Mouse (Mus musculus): ENCODE measurements around the gene Nudt9. TPM values are rescaled to one million over a fixed set of nuclear protein-coding genes. Genes with fewer than 3 reads are reported as not detected.

Nudt9 gene
- polyA plus RNA-seq, 1 experiment, result 45.7 TPM

DNA sequence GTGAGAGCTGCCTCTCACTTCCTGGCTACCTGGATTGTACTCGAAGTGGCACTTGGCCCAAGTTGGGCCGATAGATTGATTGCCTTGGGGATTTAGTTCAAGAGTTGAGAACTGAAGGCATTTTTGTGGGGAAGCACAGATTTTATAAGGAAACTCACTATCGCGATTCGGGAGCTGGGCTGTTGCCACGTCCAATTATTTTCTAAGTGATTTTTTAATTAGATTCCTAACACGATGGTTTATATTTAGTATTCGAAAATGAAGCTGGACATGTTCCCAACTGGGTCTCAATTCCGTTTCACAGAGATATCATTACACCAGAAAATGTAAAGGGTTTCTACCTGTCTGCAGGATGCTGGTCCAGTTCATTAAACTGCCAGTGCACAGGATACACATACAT is 39.3 kb downstream of the Nudt9 start:
- TF ChIP-seq CTCF (IDR thresholded peaks at IDR 0.05; ENCODE audit: borderline replicate concordance, extremely low read depth, insufficient read depth, insufficient read length) (no peak), POLR2A (IDR thresholded peaks at IDR 0.05; ENCODE audit: borderline replicate concordance, extremely low read depth, insufficient read depth, insufficient read length, poor library complexity, severe bottlenecking) (no peak)
- DNase-seq (ENCODE audit: low read depth), result no peak

DNA sequence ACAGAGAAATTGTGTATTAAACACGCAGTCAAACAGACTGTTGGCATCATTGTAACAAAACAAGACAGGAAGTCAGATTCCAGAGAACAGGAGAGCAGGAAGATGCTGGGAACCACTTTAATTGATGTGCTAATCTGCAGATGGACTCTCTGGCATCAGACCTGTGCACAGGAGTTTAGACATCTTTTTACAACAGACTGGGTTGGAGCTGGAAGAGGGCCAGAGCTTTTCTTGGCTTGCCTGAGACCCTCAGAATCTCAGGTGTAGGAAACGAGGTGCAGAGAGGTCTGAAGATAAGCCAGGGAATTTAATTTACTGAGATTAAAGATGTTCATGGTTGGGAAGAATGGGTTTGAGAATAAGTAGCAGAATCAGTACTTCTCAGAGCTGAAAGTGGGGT is 43.6 kb downstream of the Nudt9 start:
- DNase-seq (ENCODE audit: low read depth), result peak; percentile 14
- TF ChIP-seq POLR2A (IDR thresholded peaks at IDR 0.05; ENCODE audit: borderline replicate concordance, extremely low read depth, insufficient read depth, insufficient read length, poor library complexity, severe bottlenecking) (no peak), CTCF (IDR thresholded peaks at IDR 0.05; ENCODE audit: borderline replicate concordance, extremely low read depth, insufficient read depth, insufficient read length) (no peak)

DNA sequence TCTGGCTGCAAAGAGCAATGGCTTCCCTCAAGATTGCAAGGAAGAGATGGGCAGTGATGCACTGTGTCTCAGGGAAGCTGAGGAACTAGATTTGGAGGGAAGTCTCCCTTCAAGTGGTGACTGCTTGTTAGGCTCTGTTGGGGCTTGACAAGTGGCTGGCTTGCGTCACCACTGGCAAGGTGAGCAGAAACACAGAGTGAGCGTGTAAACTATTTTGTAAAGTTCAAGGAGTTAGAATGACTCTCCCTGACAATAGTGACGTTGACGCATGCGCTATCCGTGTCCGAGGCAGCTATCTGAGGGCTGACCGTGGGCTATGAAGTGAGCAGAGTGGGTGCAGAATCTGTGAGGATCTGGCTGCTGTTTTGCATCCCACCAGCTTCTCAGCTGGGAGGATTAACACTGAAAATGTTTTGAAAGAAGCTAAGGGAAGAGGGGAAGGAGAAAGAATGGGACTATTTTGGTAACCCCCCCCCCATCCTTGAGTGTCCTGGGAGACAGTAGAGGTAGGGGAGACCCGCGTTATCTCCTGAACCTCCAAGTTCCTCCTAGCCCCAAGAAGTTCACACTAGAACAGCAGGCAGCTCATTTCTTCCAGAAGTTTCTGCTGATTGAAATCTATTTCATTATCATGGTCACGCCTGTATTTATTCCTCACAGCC is 49.4 kb downstream of the Nudt9 start:
- TF ChIP-seq CTCF (IDR thresholded peaks at IDR 0.05; ENCODE audit: borderline replicate concordance, extremely low read depth, insufficient read depth, insufficient read length), result no peak
- DNase-seq (ENCODE audit: low read depth), result no peak

DNA sequence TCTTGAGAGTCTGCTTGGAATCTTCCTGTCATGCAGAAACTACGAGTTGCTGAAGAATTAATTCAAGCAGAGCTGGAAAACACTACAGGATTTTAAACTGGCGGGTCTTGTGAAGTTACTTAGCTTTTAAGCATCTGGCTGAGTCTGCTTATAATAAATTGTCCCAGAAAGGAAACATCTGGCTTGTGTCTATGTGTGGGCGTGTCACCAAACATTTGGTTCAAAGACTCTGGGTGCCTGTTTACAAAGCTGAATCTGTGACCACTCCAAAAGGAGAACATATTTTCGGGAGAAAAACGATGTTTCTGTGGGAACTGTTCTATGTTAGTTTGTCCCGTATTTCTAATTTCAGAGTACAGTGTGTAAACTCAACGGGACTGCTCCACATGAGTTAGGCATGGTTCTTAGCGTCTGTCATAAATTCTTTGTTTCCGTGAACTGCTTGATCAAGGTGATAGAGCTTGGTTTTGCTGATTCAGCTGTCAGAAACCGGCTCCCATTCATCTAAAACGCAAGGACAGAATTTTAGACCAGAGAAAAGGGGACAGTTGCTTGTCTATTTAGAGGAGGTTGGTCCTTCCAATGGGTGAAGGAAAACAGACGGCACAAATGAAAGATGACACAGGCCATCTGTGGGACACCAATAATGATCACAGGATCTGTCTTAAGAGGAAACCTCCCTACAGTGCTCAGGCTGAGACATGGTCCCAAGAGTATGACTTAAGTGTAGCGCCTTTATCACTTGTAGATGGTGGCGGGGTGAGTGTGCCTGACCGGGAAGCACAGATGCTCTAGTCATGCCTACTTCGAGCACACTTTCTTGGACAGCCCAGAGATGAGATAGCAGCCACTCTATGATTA is 50.2 kb downstream of the Nudt9 start:
- TF ChIP-seq CTCF (IDR thresholded peaks at IDR 0.05; ENCODE audit: borderline replicate concordance, extremely low read depth, insufficient read depth, insufficient read length), result no peak
- TF ChIP-seq POLR2A (IDR thresholded peaks at IDR 0.05; ENCODE audit: borderline replicate concordance, extremely low read depth, insufficient read depth, insufficient read length, poor library complexity, severe bottlenecking), result no peak
- no peak for DNase-seq (ENCODE audit: low read depth)

DNA sequence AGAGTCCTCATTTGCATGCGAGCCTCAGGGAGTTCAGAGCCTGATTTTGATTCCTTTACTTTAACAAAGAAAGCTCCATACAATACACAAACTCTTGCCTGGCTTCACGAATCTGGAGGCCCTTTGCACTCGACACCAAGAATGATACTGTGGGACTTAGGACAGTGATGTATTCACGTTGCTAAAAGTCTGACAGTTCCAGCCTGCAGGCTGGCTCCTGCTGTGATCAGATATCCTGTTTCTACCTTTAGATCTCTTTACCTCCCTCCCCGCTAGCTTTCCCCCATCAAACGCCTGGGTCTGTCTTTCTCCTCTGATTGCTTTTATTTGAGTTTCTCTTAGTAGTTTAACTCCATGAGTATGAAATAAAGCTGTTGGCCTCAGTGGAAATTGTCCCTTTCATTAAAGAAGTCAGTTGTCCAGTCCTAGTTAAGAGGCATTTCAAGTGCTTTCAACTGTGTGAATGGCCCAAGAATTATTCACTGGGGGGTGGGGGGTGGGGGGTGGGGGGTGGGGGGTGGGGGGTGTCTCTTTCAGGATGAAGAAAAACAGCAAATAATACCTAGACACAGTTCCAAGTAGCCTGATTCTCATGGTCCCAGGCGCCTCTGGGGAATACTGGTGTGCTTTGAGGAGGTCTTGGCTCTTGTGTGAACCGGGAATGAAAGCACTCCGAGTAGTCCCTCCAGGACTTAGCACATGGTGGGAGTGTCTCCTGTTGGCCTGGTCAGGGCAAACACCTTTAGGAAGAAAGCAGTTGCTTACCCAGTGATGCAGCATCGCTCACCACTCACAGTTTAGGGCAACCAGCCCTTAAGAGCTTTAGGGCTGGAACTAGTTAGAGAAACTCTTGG is 55.8 kb downstream of the Nudt9 start:
- DNase-seq (ENCODE audit: low read depth), result peak; percentile 64
- TF ChIP-seq POLR2A (IDR thresholded peaks at IDR 0.05; ENCODE audit: borderline replicate concordance, extremely low read depth, insufficient read depth, insufficient read length, poor library complexity, severe bottlenecking), result no peak
- no peak for TF ChIP-seq CTCF (IDR thresholded peaks at IDR 0.05; ENCODE audit: borderline replicate concordance, extremely low read depth, insufficient read depth, insufficient read length)

DNA sequence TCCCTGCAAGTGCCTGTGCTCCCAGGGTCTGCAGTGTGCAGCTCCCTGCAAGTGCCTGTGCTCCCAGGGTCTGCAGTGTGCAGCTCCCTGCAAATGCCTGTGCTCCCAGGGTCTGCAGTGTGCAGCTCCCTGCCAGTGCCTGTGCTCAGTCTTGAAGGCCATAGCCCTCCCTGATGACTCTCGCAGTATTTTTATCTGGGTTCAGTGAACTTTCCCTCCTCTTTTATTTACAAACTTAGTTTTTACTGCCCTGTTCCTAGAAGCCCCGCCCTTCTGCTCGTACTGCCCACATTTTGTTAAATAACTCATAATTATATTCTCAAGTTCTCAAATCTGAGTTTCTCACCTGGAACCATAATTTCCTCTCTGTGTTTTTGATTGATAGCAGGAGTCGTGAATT is 57.1 kb downstream of the Nudt9 start:
- no peak for DNase-seq (ENCODE audit: low read depth)
- TF ChIP-seq CTCF (IDR thresholded peaks at IDR 0.05; ENCODE audit: borderline replicate concordance, extremely low read depth, insufficient read depth, insufficient read length), result no peak
- no peak for TF ChIP-seq POLR2A (IDR thresholded peaks at IDR 0.05; ENCODE audit: borderline replicate concordance, extremely low read depth, insufficient read depth, insufficient read length, poor library complexity, severe bottlenecking)

DNA sequence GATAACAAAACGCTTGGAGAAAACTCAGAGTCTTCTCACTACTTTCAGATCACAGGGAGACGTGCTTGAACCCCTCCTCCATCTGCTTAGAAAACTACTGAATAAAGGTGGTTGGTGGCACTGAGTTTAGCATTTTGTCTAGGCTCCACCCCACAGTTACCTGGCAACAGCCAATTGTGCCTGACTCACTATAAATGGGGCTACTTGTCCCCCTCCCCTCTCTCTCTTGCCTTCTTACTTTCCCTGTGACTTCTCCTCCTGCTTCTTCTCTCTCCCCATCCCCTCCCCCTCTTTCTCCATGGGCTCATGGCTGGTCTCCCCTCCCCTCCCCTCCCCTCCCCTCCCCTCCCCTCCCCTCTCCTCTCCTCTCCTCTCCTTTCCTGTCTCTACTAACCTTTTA is 58.0 kb downstream of the Nudt9 start:
- no peak for TF ChIP-seq POLR2A (IDR thresholded peaks at IDR 0.05; ENCODE audit: borderline replicate concordance, extremely low read depth, insufficient read depth, insufficient read length, poor library complexity, severe bottlenecking)
- TF ChIP-seq CTCF (IDR thresholded peaks at IDR 0.05; ENCODE audit: borderline replicate concordance, extremely low read depth, insufficient read depth, insufficient read length), result no peak
- DNase-seq (ENCODE audit: low read depth), result no peak

- TF ChIP-seq CTCF (IDR thresholded peaks at IDR 0.05; ENCODE audit: borderline replicate concordance, extremely low read depth, insufficient read depth, insufficient read length) (no peak), POLR2A (IDR thresholded peaks at IDR 0.05; ENCODE audit: borderline replicate concordance, extremely low read depth, insufficient read depth, insufficient read length, poor library complexity, severe bottlenecking) (no peak)
- peak; percentile 76 for DNase-seq (ENCODE audit: low read depth)
Observed at GRCm38 (mm10) chr5:104108127-104108875, 62.2 kb downstream of the Nudt9 start.

DNA sequence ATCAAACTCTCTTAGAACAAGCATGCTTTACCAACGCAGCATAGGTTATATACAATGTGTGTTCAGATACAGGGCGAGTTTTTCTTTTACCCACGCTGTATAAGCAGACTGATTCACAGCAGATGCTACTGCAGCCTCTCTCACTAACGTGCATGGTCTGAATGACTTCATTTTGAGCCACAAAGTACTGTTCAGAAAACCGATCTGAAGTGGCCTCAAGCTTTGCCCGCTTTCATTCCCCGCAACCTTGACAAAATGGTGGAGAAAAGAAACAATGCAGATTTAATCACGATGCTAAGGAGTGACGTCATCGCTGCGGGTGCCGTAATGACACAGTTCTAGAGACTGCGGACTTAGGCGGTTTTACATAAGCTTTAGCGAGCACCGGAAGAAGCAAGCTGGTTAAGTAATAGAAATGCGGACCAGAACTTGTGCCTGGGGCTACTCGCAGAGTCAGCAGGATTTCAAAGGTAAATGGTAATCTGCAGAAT is 62.8 kb downstream of the Nudt9 start:
- DNase-seq (ENCODE audit: low read depth), result peak; percentile 90
- TF ChIP-seq POLR2A (IDR thresholded peaks at IDR 0.05; ENCODE audit: borderline replicate concordance, extremely low read depth, insufficient read depth, insufficient read length, poor library complexity, severe bottlenecking), result no peak
- no peak for TF ChIP-seq CTCF (IDR thresholded peaks at IDR 0.05; ENCODE audit: borderline replicate concordance, extremely low read depth, insufficient read depth, insufficient read length)

- TF ChIP-seq CTCF (IDR thresholded peaks at IDR 0.05; ENCODE audit: borderline replicate concordance, extremely low read depth, insufficient read depth, insufficient read length), result no peak
- 0 out of 2 replicates have a peak, but pooled peaks have one; percentile 13 for TF ChIP-seq POLR2A (IDR thresholded peaks at IDR 0.05; ENCODE audit: borderline replicate concordance, extremely low read depth, insufficient read depth, insufficient read length, poor library complexity, severe bottlenecking)
- DNase-seq (ENCODE audit: low read depth), result peak; percentile 56
Observed at GRCm38 (mm10) chr5:104109516-104109915, 63.4 kb downstream of the Nudt9 start.

Data from brain, embryonic 14.5 days (tissue).